Mouse (Mus musculus): ENCODE measurements at regions not wholly inside any gene's neighbourhood (a gene's known extent, or its start where the extent isn't known, plus 50 kb on each side); places are given as distances from the start of the nearest gene placed in this dataset.
"Not testable (repeated sequence)": the region's sequence is repeated elsewhere in the genome, so short reads cannot be mapped to it uniquely, and the experiment has no call there.

- intact Hi-C loops (cut with DNase I) = no loop called here
- no peak for DNase-seq (ENCODE audit: low spot score in 2 of 2)
Measured at GRCm38 (mm10) chr5:50343681-50344080, 284.9 kb upstream of the Adgra3 start.

- intact Hi-C loops (cut with DNase I) = no loop called here
- no peak for DNase-seq (ENCODE audit: low spot score in 2 of 2)
Measured at GRCm38 (mm10) chr5:50309491-50309890, 250.7 kb upstream of the Adgra3 start.

GRCm38 (mm10) chr5:50303859-50304480, 245.2 kb upstream of the Adgra3 start:
- no peak for DNase-seq (ENCODE audit: low spot score in 2 of 2)
- intact Hi-C loops (cut with DNase I) = no loop called here

DNA sequence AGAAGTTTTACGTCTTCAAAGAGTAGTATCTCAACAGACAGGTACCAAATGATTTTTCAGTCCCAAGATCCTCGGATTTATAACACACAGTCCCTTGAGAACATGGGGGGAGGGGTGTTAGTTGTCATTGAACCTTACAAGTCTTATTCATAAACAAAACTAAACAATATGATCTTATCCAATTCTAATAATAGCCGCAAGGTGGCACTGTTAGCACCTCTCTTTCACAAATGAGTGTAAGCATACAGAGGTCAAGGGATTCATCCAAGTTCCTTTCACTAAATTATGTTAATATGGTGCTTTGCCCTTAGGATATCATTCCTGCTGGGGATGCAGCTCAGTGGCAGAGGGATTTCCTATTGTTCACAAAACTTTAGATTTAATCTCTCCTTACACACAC, 235.0 kb upstream of the Adgra3 start:
- intact Hi-C loops (cut with DNase I) = loop anchor here (10.0 kb wide), 1 partner anchor 1771 kb away; no protein-coding TSS in a partner anchor
- DNase-seq (ENCODE audit: low spot score in 2 of 2) = no peak

DNA sequence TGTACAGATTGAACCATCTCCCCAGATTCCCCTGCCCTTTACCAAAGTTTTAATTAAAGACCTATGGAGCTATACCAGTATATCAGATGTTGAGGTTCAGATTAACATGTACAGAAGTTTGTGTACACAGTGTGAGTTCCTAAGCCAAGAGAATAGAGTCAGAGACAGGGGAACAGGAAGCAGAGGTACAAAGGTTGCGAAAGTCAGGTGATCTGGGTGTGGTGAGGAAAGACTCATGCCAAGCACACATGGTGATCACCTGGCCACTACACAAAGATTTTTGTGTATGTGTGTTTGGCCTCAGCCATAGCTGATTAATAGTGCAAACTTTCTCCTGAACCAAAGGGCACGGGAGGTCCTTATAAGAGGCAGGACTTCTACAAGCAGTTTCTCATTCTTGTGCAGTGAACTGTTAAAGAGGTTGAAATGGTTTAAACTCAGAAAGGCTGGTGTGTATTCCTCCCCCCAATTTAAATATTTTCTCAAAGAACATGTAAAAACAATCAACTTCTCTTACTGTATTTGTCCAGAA, 232.1 kb upstream of the Adgra3 start:
- intact Hi-C loops (cut with DNase I) = loop anchor here (10.0 kb wide), 1 partner anchor 1774 kb away; no protein-coding TSS in a partner anchor
- DNase-seq (ENCODE audit: low spot score in 2 of 2) = no peak

DNA sequence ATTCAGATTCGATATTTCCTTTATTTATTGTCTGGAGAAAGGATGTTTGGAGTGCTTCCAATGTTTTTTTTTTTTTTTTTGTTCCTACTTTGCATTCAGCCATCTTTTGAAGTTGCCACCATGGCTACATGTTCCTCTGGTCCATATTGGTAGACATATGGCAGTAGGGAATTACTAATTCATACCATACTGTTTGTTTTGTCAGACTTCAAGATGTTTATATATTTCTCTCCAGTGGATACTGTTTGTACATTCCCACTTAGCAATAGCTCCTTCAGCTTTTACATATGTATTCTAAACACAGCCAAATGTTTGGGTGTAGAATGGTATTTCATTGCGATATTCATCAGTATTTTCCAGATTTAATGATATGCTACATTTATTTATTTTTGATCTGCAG, 201.6 kb upstream of the Adgra3 start:
- intact Hi-C loops (cut with DNase I) = no loop called here

GRCm38 (mm10) chr5:50258017-50258416, 199.2 kb upstream of the Adgra3 start:
- intact Hi-C loops (cut with DNase I) = no loop called here
- no peak for DNase-seq (ENCODE audit: low spot score in 2 of 2)

More for the DNA sequence above, 201.6 kb upstream of the Adgra3 start:
- no peak for DNase-seq (ENCODE audit: low spot score in 2 of 2)

GRCm38 (mm10) chr5:50234111-50234510, 175.3 kb upstream of the Adgra3 start:
- intact Hi-C loops (cut with DNase I) = no loop called here
- no peak for DNase-seq (ENCODE audit: low spot score in 2 of 2)

- intact Hi-C loops (cut with DNase I) = loop anchor here (2.0 to 10.0 kb wide), 3 partner anchors 160 to 842 kb away; partner anchors contain the start of gene Adgra3
- no peak for DNase-seq (ENCODE audit: low spot score in 2 of 2)
Measured at GRCm38 (mm10) chr5:50216956-50217355, 158.2 kb upstream of the Adgra3 start.

DNA sequence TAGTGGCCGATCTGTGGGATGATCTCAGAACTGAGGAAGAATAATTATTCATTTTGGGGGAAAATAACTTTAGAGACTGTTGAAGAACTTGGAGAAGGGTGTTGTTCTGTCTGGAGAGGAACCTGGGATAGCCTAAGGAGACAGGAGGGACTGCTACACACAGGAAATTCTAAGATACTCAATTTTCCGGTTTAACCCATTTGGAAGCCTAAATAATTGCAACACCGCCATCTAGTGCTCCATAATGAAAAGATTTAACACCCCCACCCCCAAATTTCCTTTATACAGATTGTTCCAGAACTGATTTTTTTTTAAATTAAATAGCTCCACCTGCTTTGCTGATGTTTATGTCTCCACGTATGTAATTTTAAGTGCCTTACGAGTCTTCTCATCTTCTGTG, 157.2 kb upstream of the Adgra3 start:
- DNase-seq (ENCODE audit: low spot score in 2 of 2) = peak in 1 of 2 experiments; percentile 27

DNA sequence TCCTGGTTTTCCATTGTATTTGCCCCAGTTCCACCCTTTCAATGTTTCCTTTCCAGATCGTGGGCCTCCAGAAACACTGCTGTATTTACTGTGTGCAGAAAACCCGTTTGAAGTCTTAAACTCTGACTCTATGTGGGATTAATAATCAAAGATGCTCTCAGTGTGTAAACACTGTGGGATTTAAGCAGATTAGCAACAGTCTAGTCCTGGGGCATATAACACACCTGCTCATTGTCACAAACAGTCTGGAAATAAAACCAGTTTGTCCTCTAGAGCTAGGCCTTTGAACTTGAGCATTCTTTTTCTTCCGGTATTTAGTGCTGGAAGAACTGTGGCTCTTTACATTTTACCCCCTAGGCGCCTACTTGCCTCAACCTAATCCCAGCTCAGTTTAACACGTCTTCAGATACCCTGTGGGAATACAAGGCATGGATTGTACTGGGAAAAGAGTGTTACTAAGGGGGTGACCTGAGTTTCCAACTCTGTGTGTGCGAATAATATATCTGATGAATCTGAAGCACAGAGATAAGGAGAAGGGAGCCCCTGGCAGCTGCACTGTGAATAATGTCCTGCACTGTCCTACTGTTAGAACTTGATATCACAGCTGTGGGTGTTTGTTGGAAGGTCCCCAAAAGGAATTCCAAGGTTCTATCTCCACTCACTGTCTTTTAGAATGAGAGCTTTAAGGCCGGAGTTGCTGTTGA, 143.7 kb upstream of the Adgra3 start:
- intact Hi-C loops (cut with DNase I) = loop anchor here (5.0 kb wide), 1 partner anchor 205 kb away; no protein-coding TSS in a partner anchor
- peak in 1 of 2 experiments; percentile 21 for DNase-seq (ENCODE audit: low spot score in 2 of 2)

More for the DNA sequence above, 157.2 kb upstream of the Adgra3 start:
- intact Hi-C loops (cut with DNase I) = loop anchor here (2.0 to 10.0 kb wide), 3 partner anchors 159 to 841 kb away; partner anchors contain the start of gene Adgra3

GRCm38 (mm10) chr5:50196423-50196822, 137.6 kb upstream of the Adgra3 start:
- intact Hi-C loops (cut with DNase I) = no loop called here
- DNase-seq (ENCODE audit: low spot score in 2 of 2) = peak in 1 of 2 experiments; percentile 41

DNA sequence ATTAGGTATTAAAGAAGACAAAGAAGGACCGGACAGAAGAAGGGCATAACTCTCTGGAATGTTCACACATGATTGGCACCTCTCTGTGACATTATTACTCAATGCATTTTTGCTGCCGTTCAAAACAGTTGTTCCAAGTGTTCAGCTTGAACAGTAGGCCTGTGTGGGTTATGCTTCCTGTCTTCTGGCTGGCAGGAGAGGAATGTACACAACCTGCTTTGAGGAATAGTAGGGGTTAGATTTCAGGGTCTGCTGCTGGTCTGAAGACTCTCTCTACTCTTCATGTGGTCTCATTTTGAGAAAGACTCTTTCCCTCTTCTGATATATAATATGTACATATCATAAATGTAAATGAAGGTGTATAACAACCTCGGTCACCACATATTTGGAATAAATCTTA, 137.2 kb upstream of the Adgra3 start:
- intact Hi-C loops (cut with DNase I) = no loop called here
- no peak for DNase-seq (ENCODE audit: low spot score in 2 of 2)

- intact Hi-C loops (cut with DNase I) = no loop called here
- no peak for DNase-seq (ENCODE audit: low spot score in 2 of 2)
Measured at GRCm38 (mm10) chr5:50189394-50189793, 130.6 kb upstream of the Adgra3 start.

- intact Hi-C loops (cut with DNase I) = no loop called here
- DNase-seq (ENCODE audit: low spot score in 2 of 2) = no peak
Measured at GRCm38 (mm10) chr5:50182721-50183120, 123.9 kb upstream of the Adgra3 start.

DNA sequence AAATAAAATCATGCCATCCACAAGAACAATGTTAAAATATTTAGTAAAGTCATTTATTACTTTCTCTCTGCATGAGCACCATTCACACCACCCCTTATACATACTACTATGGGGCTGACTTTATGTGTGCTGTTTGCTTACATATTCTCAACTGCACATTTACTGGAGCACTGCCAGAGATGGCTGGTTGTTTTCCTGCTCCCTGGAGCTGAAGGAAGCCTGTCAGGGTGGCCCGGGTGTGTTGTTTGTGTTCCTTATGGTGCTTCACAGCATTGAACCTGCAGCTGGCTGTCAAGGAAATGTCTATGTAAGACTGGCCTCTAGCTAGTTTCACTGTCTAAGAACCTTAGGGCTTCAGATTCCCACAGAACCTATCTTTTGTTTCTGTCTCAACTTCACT, 97.8 kb upstream of the Adgra3 start:
- DNase-seq (ENCODE audit: low spot score in 2 of 2) = no peak
- intact Hi-C loops (cut with DNase I) = no loop called here

DNA sequence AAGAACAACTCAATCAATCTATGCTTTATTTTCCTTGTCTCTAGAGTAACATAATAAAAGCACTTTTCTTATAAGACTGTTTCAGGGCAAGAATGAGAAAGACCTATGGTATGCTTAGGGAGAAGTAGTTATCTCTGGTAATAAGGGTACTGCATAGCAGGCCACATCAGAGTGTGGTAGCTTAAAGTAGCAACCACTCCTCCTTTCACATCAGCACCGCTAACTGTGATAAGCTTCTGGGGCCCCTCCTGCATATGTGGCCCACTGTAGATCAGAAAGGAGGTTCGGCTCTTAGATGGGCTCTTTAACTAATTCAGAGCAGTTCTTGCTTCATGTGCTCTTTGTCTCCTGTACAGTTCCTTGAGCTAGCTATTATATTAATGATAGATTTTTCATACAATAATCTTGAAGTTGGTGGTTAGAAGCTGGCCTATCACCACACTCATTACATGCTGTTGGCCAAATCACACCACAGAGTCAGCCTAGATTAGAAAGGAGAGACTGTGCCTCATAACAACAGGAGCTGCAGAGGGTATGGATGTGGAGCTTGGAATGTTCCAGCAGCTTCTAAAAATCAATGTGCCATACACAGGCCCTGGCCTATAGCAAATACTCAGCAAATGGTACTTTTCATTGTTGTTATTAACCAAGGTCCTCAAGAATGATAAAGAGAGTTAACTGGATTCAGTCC, 96.5 kb upstream of the Adgra3 start:
- intact Hi-C loops (cut with DNase I); DNase-seq (ENCODE audit: low spot score in 2 of 2): not testable (repeated sequence)

GRCm38 (mm10) chr5:50146926-50147325, 88.1 kb upstream of the Adgra3 start:
- DNase-seq (ENCODE audit: low spot score in 2 of 2) = no peak
- intact Hi-C loops (cut with DNase I) = no loop called here

- no peak for DNase-seq (ENCODE audit: low spot score in 2 of 2)
- intact Hi-C loops (cut with DNase I) = no loop called here
Measured at GRCm38 (mm10) chr5:50145458-50146083, 86.8 kb upstream of the Adgra3 start.

- DNase-seq (ENCODE audit: low spot score in 2 of 2) = no peak
- intact Hi-C loops (cut with DNase I) = no loop called here
Measured at GRCm38 (mm10) chr5:50130202-50130601, 71.4 kb upstream of the Adgra3 start.

Data from left cerebral cortex, postnatal 25 days (tissue).